Mouse (Mus musculus) left cerebral cortex, adult 2 months (tissue): ENCODE data around the gene Cdkn1a. TPM values are rescaled to one million over a fixed set of nuclear protein-coding genes. Genes with fewer than 3 reads are reported as not detected.
A peak's percentile ranks its signal among the peaks of the same experiment; 100 is the strongest.
"Not testable (repeated sequence)": the region's sequence is repeated elsewhere in the genome, so short reads cannot be mapped to it uniquely, and the experiment has no call there.

Source experiments
- DNase-seq, 2 experiments: peaks; one replicate each; pipeline ENCODE4 v3.0.0; 2021 to 2022; ENCODE audit warnings: low spot score in 2 of 2, mixed read lengths in 1 of 2; ENCODE audit errors: extremely low spot score in 1 of 2
- H3K27ac ChIP-seq: fragments of 200-600 bp; 2 replicates; pipeline ENCODE4 v1.8.1; 2022
- H3K4me3 ChIP-seq: fragments of 200-600 bp; 2 replicates; pipeline ENCODE4 v1.8.1; 2022
- CTCF ChIP-seq: fragments of 200-600 bp; IDR thresholded peaks from 2 replicates; pipeline ENCODE4 v1.8.1; 2022; ENCODE audit warnings: antibody characterized with exemption, mild to moderate bottlenecking, moderate library complexity
- intact Hi-C: fragments of 180-260 bp; cut with DNase I; formaldehyde crosslinking; loops from one replicate; pipeline ENCODE4 v1.15.1; 2025
- total RNA-seq, 2 experiments: library from RNA; stranded (reverse); gene quantifications; 2 replicates each; pipeline ENCODE4 v1.2.3; 2021

The Cdkn1a gene
- total RNA-seq, 2 experiments from 2014 or later, result 40.6 to 64.4 TPM

DNA sequence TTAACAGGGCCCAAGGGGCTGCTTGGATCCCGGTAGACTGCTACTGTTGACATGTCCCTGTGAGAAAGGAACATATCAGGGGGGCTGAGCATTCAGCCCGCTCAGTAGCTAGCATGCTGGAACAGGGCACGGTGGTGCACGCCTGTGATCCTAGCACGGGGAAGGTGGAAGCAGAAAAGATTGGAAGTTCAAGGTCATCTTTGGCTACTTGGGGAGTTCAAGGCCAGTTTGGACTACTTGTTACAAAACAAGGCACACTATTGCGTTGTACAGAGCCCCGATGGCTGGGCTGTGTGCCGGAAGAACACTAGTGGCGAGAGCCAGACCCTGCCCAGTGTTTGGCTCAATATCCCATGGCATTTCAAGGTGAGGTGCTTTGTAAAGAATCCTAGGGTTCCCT, 29.8 kb upstream of the Cdkn1a start:
- TF ChIP-seq CTCF, result no peak
- DNase-seq, result no peak
- Histone ChIP-seq H3K27ac (no peak overlapping the region), H3K4me3 (no peak overlapping the region)
- intact Hi-C loops, result no loop called here

DNA sequence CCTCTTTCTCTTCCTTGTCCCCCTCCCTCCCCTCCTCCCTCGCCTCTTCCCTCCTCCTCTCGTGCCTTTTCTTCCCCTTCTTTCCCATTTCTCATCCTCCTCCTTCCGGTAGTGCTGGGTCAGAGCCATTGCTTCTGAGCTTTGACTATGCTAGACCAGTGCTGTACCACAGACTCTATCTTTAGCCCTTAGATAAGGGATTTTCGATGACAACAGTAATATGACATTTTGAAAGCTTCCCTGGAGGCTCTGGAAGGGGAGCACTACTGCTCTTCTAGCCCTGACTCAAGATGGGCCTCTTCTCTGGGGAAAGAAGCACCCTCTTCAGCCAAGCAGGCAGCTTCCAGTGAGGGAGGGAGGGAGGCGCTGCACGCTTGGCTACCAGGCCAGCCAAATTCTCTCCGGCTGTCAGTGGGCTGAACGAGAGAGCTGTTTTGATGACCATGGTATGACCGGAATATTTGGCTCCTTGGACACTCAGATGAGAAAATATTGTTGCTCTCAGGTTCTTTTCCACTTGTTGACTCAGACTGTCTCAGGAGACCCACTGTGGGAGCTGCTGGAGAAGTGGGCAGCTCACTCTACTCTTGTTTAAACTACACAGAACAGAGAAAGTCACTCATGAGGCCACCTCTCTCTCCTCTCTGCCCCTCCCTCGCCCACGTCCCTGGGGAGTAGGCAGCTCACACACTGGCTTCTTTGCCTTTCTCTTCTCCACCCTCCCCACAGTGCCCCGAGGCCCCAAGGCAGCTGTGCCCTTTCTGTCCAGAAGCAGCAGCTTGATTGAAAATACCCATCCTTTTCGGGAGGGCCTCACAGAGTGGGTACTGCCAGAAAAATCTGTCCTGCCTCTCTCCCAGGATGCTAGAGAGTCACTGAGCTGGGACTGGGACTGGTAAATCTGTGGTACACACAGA, 28.4 kb upstream of the Cdkn1a start:
- no peak for TF ChIP-seq CTCF
- intact Hi-C loops, result no loop called here

DNA sequence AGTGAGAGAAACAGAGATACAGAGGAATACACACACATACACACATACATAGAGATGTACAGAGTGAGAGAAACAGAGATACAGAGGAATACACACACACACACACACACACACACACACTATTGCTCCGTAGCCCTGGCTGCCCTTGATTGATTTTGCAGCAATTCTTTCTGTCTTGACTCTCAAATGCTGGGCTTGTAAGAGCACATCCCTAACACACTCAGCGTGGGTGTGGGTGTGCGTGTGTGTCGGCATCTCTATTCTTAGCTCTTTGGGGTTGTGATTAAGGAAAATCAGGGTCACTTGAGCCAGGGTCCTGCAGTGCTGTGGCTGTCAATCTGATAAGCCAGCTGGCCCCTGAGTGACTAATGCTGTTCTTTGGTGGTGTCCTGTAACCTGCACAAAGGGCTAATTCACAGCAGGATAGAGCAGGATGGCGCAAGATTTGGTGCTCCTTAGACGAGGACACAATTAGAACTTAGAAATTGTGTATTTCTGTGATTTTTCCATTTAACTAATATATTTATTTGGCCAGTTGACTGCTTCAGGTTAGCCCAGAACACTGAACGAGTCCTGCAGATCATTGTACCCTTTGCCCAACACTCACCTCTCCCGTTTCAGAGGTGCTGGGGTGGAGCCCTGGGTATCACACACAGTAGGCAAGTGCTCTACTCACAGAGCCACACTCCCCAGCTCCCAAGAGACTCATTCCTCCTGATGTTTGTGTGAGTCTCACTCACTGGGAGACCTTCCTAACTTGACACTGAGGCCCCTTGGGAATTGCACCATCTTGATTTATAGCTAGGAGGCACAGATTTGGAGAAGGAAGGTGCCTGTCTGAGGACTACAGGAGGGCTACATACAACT, 27.4 kb upstream of the Cdkn1a start:
- DNase-seq, result no peak
- Histone ChIP-seq H3K4me3 (no peak overlapping the region), H3K27ac (no peak overlapping the region)
- no peak for TF ChIP-seq CTCF
- intact Hi-C loops, result no loop called here

More for the DNA sequence above, 28.4 kb upstream of the Cdkn1a start:
- Histone ChIP-seq H3K4me3 (no peak overlapping the region), H3K27ac (no peak overlapping the region)
- DNase-seq, result no peak

DNA sequence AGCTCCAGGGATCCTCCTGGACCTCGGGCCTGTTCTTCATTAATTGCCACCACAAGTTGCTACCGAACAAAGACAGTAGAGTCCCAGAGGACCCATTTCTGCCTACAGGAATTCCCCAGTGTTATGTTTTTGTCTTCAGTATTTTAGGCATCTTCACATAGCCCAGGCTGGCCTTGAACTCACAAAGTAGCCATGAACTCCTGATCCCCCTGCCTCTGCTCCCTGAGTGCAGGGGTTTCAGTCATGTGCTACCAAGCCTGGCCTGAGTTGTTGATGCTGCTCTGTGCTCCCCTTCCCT, 26.8 kb upstream of the Cdkn1a start:
- no peak for TF ChIP-seq CTCF
- Histone ChIP-seq H3K27ac (no peak overlapping the region), H3K4me3 (no peak overlapping the region)
- intact Hi-C loops, result no loop called here
- DNase-seq, result no peak

DNA sequence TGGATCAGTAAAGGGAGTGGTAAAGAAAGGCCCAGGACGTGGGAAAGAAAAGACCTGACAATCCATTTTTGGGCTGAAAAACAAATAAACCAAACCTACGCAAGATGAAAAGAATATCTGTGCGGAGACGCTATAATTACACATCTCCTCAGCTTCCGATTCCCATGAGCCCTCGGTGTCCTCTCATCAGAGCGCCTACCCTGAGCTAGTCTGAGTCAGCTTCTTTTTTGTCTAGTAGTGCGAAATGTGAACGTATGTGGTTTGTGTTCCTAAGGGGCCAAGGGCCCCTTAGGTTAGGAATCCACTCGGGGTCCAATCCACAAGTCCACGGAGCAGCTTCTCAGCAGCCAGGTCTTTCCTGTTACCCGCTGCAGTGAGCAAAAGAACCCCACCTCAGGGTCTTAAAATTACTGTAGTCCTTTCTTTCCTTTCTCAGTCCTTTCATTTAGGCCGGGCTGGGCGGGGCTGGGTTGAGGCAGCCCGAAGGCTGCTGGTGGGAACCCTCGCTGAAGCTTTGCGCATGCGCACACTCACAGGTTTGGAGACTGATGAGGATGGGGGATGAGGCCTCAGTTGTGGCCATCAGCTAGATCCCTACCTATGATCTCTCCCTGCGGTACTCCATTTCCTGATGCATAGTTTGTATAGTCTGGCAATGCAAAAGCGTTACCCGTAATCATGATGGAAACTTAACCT, 25.4 kb upstream of the Cdkn1a start:
- DNase-seq, result no peak
- TF ChIP-seq CTCF, result no peak
- Histone ChIP-seq H3K27ac (no peak overlapping the region), H3K4me3 (no peak overlapping the region)
- intact Hi-C loops, result no loop called here

DNA sequence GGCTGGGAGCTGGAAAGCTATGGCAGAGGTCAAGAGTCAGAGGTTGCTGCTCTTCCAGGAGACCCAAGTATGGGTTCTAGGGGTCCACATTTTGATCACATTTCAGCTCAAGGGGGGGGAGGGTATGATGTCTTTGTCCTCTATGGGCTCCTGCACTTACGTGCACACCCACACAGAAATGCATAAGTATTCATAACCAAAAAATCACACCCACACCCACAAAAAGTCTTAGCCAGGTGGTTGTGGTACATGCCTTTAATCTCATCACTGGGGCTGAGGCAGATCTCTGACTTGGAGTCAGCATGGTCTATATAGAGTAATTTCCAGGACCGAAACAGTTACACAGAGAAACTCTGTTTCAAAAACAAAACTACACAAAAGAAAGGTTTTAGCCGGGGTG, 24.8 kb upstream of the Cdkn1a start:
- H3K27ac ChIP-seq, result no peak overlapping the region
- intact Hi-C loops, result no loop called here
- DNase-seq, result no peak
- H3K4me3 ChIP-seq, result no peak overlapping the region
- TF ChIP-seq CTCF, result no peak

DNA sequence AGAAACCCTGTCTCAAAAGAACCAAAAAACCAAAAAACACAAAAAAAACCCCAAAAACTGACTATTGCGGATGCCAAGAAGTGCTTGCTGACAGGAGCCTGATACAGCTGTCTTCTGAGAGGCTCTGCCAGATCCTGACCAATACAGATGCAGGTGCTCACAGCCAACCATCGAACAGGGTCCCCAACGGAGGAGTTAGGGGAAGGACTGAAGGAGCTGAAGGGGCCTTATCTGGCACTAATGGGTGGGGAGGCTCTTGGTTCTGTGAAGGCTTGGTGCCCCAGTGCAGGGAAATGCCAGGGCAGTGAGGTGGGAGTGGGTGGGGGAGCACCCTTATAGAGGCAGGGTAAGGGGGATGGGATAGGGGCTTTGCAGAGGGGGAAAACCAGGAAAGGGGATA, 23.4 kb upstream of the Cdkn1a start:
- H3K4me3 ChIP-seq, intact Hi-C loops, H3K27ac ChIP-seq: not testable (repeated sequence)

DNA sequence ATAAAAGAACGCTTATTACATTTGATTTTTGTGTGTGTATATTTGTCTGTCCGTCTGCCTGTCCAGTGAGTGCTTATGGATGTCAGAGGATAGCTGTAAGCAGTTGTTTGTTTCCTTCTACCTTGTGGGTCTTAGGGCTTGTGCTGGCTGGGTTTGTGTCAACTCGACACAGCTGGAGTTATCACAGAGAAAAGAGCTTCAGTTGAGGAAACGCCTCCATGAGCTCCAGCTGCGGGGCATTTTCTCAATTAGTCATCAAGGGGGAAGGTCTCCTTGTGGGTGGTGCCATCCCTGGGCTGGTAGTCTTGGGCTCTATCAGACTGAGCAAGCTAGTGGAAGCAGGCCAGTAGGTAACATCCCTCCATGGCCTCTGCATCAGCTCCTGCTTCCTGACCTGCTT, 22.9 kb upstream of the Cdkn1a start:
- Histone ChIP-seq H3K4me3 (no peak overlapping the region), H3K27ac (no peak overlapping the region)
- intact Hi-C loops, result no loop called here
- DNase-seq, result no peak
- TF ChIP-seq CTCF, result no peak

More for the DNA sequence above, 23.4 kb upstream of the Cdkn1a start:
- not testable (repeated sequence) for DNase-seq

DNA sequence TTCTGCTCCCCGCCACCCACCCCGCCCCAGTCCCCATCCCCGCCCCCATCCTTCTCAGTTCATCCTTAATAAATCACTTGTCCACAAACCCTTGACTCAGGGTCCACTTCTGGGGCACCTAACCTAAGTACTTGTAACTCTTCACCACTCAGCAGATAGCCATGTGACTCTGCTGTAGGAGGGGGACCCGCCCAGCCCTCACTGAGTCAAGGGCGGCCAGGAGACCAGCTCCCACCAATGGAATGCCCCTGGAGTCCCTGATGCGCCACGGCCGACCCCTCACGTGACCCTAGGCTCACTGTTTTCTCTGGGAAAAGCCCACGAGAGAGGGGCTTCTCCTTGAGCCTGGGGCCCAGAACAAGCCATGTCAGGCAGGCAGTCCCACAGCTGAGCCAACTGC, 21.7 kb upstream of the Cdkn1a start:
- no peak for TF ChIP-seq CTCF
- DNase-seq, result no peak
- intact Hi-C loops, result no loop called here
- H3K4me3 ChIP-seq, result no peak overlapping the region
- H3K27ac ChIP-seq, result no peak overlapping the region

DNA sequence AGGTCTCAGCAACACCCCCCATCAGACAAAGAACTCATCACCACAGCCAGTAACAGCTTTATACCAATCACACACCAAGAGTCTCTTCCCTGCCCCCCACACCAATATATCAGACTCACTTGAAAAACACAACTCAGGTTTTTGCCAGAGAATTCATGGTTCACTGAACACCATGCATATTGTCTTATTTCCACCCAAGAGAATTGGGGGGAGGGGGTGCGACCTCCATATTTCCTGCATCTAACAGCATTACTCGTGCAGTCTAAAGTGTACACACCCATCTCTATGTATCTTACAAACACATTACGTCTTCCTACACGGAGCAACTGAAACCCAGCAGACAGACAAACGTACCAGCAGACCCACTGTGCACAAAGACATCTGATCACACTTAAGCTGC, 19.0 kb upstream of the Cdkn1a start:
- H3K4me3 ChIP-seq, result no peak overlapping the region
- intact Hi-C loops, result no loop called here
- DNase-seq, result no peak
- H3K27ac ChIP-seq, result no peak overlapping the region
- TF ChIP-seq CTCF, result no peak

DNA sequence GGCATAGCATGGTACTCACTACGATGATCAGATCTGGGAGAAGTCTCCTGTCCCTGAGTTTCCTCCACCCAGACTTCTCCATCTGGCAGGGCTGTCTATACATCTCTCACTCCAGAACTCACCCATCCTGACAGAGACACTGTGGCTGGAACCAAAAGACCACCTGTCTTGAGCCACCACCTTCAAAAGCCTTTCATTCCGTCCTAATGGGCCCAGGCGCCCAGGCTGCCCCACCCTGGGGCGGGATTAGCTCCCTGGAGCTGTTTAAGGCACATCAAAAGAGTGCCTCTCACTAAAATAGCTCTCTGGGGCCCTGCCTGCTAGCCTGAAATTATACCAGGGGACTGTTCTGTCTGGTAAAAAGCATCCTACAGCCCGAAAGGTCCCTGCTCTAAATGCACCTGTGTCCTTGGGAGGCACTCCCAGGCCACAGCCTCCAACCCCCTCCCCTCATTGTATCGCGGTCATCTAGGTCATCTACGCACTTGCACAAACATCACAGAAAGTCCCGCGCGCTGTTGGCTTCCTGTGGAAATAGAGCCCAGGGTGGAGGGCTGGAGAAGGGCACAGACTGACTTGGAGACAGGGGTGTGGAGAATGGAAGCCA, 18.0 kb upstream of the Cdkn1a start:
- no peak for TF ChIP-seq CTCF
- intact Hi-C loops, result no loop called here
- no peak overlapping the region for H3K4me3 ChIP-seq
- peak overlapping the region; percentile 47; the same call in 1 of the 2 replicates for H3K27ac ChIP-seq
- DNase-seq, result no peak

DNA sequence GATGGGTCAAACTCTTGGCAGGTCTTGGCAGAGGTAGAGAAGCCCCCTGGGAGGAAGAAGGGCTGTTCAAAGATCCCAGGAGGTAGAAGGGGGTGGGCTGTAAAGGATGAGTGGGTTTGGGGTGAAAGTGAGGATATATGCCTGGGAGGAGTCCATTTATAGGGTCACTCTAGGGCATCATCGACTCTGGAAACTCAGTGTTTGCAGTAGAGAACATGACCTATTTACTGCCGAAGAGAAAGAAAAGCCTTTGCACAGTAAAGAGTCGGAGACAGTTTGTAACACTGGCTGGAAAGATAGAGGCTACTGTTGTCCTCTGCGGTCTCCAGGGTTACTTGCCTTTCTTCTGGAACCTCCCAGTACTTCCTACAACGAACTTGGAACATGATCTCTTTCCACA, 17.5 kb upstream of the Cdkn1a start:
- no peak for DNase-seq
- no peak overlapping the region for H3K4me3 ChIP-seq
- intact Hi-C loops, result no loop called here
- peak overlapping the region; percentile 2; the same call in 1 of the 2 replicates for H3K27ac ChIP-seq
- no peak for TF ChIP-seq CTCF
